Mouse (Mus musculus): ENCODE measurements at regions not wholly inside any gene's neighbourhood (a gene's known extent, or its start where the extent isn't known, plus 50 kb on each side); places are given as distances from the start of the nearest gene placed in this dataset.

- TF ChIP-seq CTCF (IDR thresholded peaks at IDR 0.05; ENCODE audit: low read depth, low read length) = no peak
- TF ChIP-seq POLR2A (IDR thresholded peaks at IDR 0.05; ENCODE audit: extremely low read depth, insufficient read depth, low read length) = no peak
Observed at GRCm38 (mm10) chr14:72884561-72884960, 164.4 kb downstream of the Cysltr2 start.
